Mouse (Mus musculus) layer of hippocampus, adult 6 months (tissue): ENCODE results near the gene Etfrf1. TPM values are rescaled to one million over a fixed set of nuclear protein-coding genes. Genes with fewer than 3 reads are reported as not detected.

ENCODE experiments used
- long read RNA-seq, 2 experiments: library from polyadenylated mRNA; unstranded; transcript quantifications; one replicate each; pipeline ENCODE4 v2.0.0; 2019 to 2020
- polyA plus RNA-seq: library from polyadenylated mRNA; unstranded; fragments of <200 nt; fragmentation: Nextera tagmentation; gene quantifications from 2 replicates; pipeline ENCODE4 v1.2.3, GENCODE M21; 2021

Gene Etfrf1
- polyA plus RNA-seq, result 35.8 and 44.6 TPM in 2 replicates
- long read RNA-seq, experiment 1, transcript Etfrf1-207 (3 exons, 1,374 nt), result major isoform, 30 of 47 reads
- long read RNA-seq, experiment 1, partial matches to known transcripts, result 1 of 47 reads
- long read RNA-seq, experiment 1, other reads (novel, unspliced or antisense), result 7 of 47 reads
- long read RNA-seq, experiment 2, transcript Etfrf1-205 (4 exons, 1,618 nt), result minor isoform, 5 of 129 reads
- long read RNA-seq, experiment 2, transcript Etfrf1-207 (3 exons, 1,374 nt), result major isoform, 73 of 129 reads
- long read RNA-seq, experiment 2, transcript Etfrf1-206 (3 exons, 872 nt), result minor isoform, 9 of 129 reads
- long read RNA-seq, experiment 2, transcript Etfrf1-201 (3 exons, 2,436 nt), result minor isoform, 8 of 129 reads
- long read RNA-seq, experiment 2, partial matches to known transcripts, result 4 of 129 reads
- long read RNA-seq, experiment 2, other reads (novel, unspliced or antisense), result 30 of 129 reads

GRCm38 (mm10) chr6:145210816-145211338 lies at the start of gene Etfrf1, which contains the start of gene Casc1:
Gene Etfrf1 (plus strand): TSS chr6:145211134.
Gene Casc1 (minus strand): TSS chr6:145211005.

DNA sequence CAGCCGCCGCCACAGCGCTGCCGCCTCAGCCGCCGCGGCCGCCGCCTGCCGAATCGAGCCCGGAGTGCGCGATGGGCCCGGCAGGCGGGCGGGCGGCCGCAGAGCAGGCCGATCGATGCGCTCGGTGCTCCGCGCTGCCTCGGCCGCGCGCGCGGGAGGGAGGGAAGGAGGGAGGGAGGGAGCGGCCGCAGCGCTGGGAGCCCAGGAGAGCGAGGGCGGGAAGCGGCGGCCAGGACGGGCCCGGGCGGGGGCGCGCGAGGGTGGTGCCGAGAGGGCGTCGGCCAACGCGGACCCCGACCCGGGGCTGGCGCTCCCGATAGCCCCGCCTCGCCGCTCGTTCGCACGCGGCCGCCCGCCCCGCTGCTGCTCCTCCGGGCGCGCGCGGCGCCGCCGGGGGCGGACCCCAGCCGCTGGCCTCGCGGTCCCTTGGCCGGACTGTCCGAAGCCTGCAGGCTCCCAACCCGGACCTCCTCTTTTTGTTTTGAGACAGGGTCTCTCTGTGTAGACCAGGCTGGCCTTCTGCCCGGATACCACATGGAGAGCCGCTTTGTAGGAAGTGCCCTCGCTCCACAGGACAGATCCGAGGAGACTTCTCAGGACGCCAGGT lies 39.4 kb downstream of the Etfrf1 start, which contains the start of gene Kras:
Gene Kras (minus strand): TSS at position 55 of the 607 bp plus-strand sequence.

Other genes with a start within 250 kb of the Etfrf1 start
- 47.9 and 56.9 TPM in 2 replicates for gene Bcat1, start 134.9 kb upstream of the Etfrf1 start, polyA plus RNA-seq
- 0.78 and 0.90 TPM in 2 replicates for gene Lrmp, start 95.5 kb upstream of the Etfrf1 start, polyA plus RNA-seq
- gene Casc1, start 129 bp upstream of the Etfrf1 start, polyA plus RNA-seq, result 0.67 and 1.1 TPM in 2 replicates
- 10.9 and 11.4 TPM in 2 replicates for gene Kras, start 39.1 kb downstream of the Etfrf1 start, polyA plus RNA-seq